Mouse (Mus musculus) embryo, embryonic 11.5 days (tissue): ENCODE measurements around the gene Usp46.

Source experiments
- DNase-seq: peaks from one replicate; pipeline ENCODE4 v3.0.0-alpha.2; 2012; ENCODE audit warnings: low read depth, low spot score

Usp46 gene

GRCm38 (mm10) chr5:74067831-74068713 is at the start of gene Usp46:
Gene Usp46, minus strand, starts transcription at chr5:74068431.
- DNase-seq, result peak; percentile 56

GRCm38 (mm10) chr5:74113961-74114689 is 45.9 kb upstream of the Usp46 start:
- no peak for DNase-seq

GRCm38 (mm10) chr5:74105445-74105844 is 37.2 kb upstream of the Usp46 start:
- DNase-seq, result no peak

GRCm38 (mm10) chr5:74101761-74102160 is 33.5 kb upstream of the Usp46 start:
- DNase-seq, result no peak

- no peak for DNase-seq
Measured at GRCm38 (mm10) chr5:74099046-74099445, 30.8 kb upstream of the Usp46 start.

- no peak for DNase-seq
Measured at GRCm38 (mm10) chr5:74097854-74098220, 29.6 kb upstream of the Usp46 start.

GRCm38 (mm10) chr5:74097116-74097853 is 29.1 kb upstream of the Usp46 start:
- DNase-seq, result no peak

- DNase-seq, result no peak
Measured at GRCm38 (mm10) chr5:74096060-74096459, 27.8 kb upstream of the Usp46 start.

GRCm38 (mm10) chr5:74095611-74096010 is 27.4 kb upstream of the Usp46 start:
- no peak for DNase-seq

- DNase-seq, result no peak
Measured at GRCm38 (mm10) chr5:74094841-74095437, 26.7 kb upstream of the Usp46 start.

GRCm38 (mm10) chr5:74093556-74094428 is 25.6 kb upstream of the Usp46 start:
- DNase-seq, result no peak

GRCm38 (mm10) chr5:74092833-74093555 is 24.8 kb upstream of the Usp46 start:
- DNase-seq, result peak; percentile 87

- DNase-seq, result no peak
Measured at GRCm38 (mm10) chr5:74092481-74092832, 24.2 kb upstream of the Usp46 start.

GRCm38 (mm10) chr5:74089643-74090042 is 21.4 kb upstream of the Usp46 start:
- DNase-seq, result no peak

GRCm38 (mm10) chr5:74081756-74082155 is 13.5 kb upstream of the Usp46 start:
- no peak for DNase-seq

GRCm38 (mm10) chr5:74078861-74079615 is 10.8 kb upstream of the Usp46 start:
- no peak for DNase-seq

GRCm38 (mm10) chr5:74078400-74078799 is 10.2 kb upstream of the Usp46 start:
- no peak for DNase-seq

- no peak for DNase-seq
Measured at GRCm38 (mm10) chr5:74077959-74078358, 9.7 kb upstream of the Usp46 start.

- DNase-seq, result no peak
Measured at GRCm38 (mm10) chr5:74076759-74077158, 8.5 kb upstream of the Usp46 start.
